Mouse (Mus musculus) forebrain, embryonic 16.5 days (tissue): ENCODE measurements around the gene Gigyf1. TPM values are rescaled to one million over a fixed set of nuclear protein-coding genes. Genes with fewer than 3 reads are reported as not detected.

Source experiments
- ATAC-seq: fragments of 200-750 bp; cut with Nextera tagmentation; 2 replicates; pipeline ENCODE4 v1.8.0; 2017; ENCODE audit warnings: mild to moderate bottlenecking, moderate library complexity
- H3K27ac ChIP-seq: fragments of 300-500 bp; sonication (generic); 2 replicates; pipeline ENCODE4 v1.5.1; 2014; ENCODE audit warnings: low read length, control low read depth
- H3K27me3 ChIP-seq: fragments of 300-500 bp; sonication (generic); replicated peaks from 2 replicates; pipeline ENCODE4 v1.6.1; 2014; ENCODE audit warnings: low read length; ENCODE audit not compliant: control insufficient read depth, insufficient read depth
- H3K36me3 ChIP-seq: fragments of 300-500 bp; sonication (generic); 2 replicates; pipeline ENCODE4 v1.6.1; 2014; ENCODE audit not compliant: control insufficient read depth, insufficient read depth
- H3K4me1 ChIP-seq: fragments of 300-500 bp; sonication (generic); replicated peaks from 2 replicates; pipeline ENCODE4 v1.6.1; 2014; ENCODE audit warnings: low read length; ENCODE audit not compliant: control insufficient read depth, insufficient read depth
- H3K4me2 ChIP-seq: fragments of 300-500 bp; sonication (generic); 2 replicates; pipeline ENCODE4 v1.6.1; 2014; ENCODE audit warnings: mild to moderate bottlenecking, low read length, control low read depth
- H3K4me3 ChIP-seq: fragments of 300-500 bp; sonication (generic); replicated peaks from 2 replicates; pipeline ENCODE4 v1.5.1; 2014; ENCODE audit warnings: mild to moderate bottlenecking, low read length, control low read depth
- H3K9ac ChIP-seq: fragments of 300-500 bp; sonication (generic); replicated peaks from 2 replicates; pipeline ENCODE4 v1.6.1; 2014; ENCODE audit warnings: low read depth, low read length, control low read depth
- H3K9me3 ChIP-seq: fragments of 300-500 bp; sonication (generic); 2 replicates; pipeline ENCODE4 v1.6.1; 2016; ENCODE audit warnings: low read length; ENCODE audit not compliant: control insufficient read depth
- WGBS: fragments of 180-500 bp; shearing (Covaris S2); extraction: QIAGEN DNeasy Blood & Tissue Kit; methylation state at CpG from one replicate; pipeline ENCODE4 v1.1.7; 2014; 5-methylcytosine and 5-hydroxymethylcytosine counted together
- polyA plus RNA-seq: library from polyadenylated mRNA; unstranded; fragments of >200 nt; fragmentation: Nextera tagmentation; extraction: Ambion mirVana; gene quantifications from 2 replicates; pipeline ENCODE4 v1.2.1, GENCODE M21; 2015

The Gigyf1 gene
- polyA plus RNA-seq, 1 experiment from 2014 or later = 20.2 TPM

DNA sequence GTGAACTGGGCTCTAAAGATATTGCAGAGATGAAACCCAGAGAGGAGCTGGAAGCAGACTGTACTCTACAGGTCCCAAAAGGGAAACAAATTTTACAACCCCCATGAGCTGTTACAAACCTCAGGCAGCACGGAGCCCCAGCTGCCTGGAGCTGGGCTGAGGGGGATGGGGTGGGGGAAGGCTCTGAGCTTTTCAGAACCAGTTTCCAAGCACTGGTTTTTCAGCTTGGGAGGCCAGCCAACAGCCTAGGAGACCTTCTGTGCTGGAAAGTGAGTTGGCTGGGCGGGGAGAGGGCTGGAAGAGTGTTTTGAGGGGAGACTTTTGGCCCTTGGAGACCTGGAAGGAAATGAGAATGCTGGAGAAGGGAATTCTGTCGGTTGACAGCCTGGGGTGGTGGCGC lies 26.8 kb upstream of the Gigyf1 start:
- H3K9ac ChIP-seq = no peak overlapping the region
- no peak overlapping the region for H3K4me3 ChIP-seq
- no peak overlapping the region for H3K27ac ChIP-seq
- H3K4me2 ChIP-seq = no peak overlapping the region
- WGBS = 53% methylated on average over 4 of the region's 4 CpGs
- ATAC-seq = no peak
- no peaks in the 10 kb centered on the region for H3K4me1 ChIP-seq
- no peaks in the 10 kb centered on the region for H3K27me3 ChIP-seq
- H3K9me3 ChIP-seq = no peaks in the 10 kb centered on the region
- no peaks in the 10 kb centered on the region for H3K36me3 ChIP-seq

DNA sequence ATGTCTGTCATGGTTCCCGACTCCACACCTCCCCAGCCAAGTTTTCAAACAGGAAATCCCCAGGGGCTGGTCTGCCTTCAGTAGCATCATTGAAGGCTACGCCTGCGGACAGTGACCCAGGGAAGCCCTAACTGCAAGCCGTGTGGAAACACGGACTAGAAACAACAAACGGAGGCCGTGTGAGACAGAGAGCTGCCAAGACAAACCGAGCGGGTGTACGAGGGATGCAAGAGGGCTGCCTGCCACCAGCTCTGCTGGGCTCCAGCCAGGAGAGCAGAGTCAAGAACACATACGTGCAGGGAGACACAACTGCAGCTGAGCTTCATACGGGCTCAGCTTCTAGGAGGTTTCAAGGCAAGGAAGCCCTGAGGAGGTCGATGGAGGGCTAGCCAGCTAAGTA lies 24.5 kb upstream of the Gigyf1 start:
- Histone ChIP-seq H3K9me3 (no peaks in the 10 kb centered on the region), H3K4me2 (no peak overlapping the region; the same call in 1 of the 2 replicates), H3K9ac (no peak overlapping the region), H3K27ac (no peak overlapping the region), H3K36me3 (no peaks in the 10 kb centered on the region), H3K27me3 (no peaks in the 10 kb centered on the region), H3K4me3 (no peak overlapping the region), H3K4me1 (no peaks in the 10 kb centered on the region)
- WGBS = 77% methylated on average over 13 of the region's 13 CpGs
- no peak for ATAC-seq

DNA sequence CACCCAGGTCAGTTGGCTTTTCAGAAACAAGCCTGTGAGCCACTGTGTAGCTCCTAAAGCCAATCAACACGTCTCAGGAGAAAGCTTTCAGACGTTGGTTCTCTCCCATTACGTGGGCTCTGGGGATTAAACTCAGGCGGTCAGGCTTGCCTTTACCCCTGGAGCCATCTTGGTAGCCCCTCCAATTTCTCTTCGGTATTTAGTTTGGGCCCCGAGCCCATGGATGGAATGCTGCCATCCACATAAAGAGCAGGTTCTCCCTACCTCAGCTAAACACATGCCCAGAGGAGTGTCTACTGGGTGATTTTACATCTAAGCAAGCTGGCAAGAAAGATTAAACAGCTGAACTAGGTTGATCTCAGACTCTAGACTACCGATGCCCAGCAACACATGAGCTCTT lies 18.2 kb upstream of the Gigyf1 start:
- Histone ChIP-seq H3K4me3 (no peak overlapping the region), H3K4me2 (no peak overlapping the region), H3K27ac (no peak overlapping the region), H3K36me3 (no peaks in the 10 kb centered on the region), H3K9ac (no peak overlapping the region), H3K4me1 (peaks cover 14% of the 10 kb centered on the region), H3K27me3 (no peaks in the 10 kb centered on the region), H3K9me3 (no peaks in the 10 kb centered on the region)
- 91% methylated on average over 7 of the region's 7 CpGs for WGBS
- no peak for ATAC-seq

DNA sequence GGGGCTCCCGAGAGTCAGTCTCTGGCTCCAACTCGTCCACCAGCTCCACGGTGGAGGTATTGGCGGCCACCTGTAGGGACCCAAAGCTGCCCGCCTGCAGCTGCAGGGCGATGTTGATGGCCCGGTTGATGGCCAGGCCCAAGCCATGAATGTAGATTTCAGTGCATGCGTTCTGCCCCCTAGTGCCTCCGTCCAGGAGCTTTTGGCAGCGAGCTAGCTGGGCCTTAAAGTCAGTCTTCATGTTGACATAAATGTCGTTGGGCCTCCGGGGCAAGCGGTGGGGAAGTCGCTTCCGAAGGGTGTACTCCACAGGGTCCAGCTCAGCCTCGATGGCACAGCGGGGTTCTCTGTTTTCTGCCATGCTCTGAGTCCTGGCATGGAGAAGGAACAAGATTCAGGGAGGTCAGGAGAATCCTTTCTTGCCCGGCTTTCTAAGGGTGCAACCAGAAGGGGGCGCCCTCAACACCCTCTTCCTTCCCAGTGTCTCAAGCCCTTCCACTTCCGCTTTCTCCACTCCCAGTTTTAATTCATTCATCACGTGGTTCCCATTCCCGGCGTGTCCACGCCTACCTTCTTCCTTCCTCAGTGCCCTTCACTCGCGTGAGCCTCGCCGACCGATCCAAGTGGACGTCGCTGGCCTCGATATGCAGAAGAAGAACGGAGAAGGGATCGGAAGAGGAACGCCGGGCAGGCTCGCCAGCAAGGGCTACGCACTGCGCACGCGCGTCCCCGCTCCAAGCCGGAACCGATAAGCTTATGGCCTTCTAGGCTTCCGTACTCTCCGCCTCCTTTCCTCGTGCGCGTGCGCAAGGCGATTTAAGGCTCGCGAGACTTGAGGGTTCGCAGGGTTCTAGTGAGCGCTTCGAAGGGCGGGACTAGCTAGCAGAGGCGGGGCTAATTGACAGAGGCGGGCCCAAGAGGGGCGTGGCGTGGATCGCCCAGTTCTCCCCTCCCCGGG lies 16.4 kb upstream of the Gigyf1 start, which contains the start of gene Pop7:
TSS of gene Pop7 (minus strand) at position 810 of the 958 bp plus-strand sequence.
- peak within 1 kb of the TSS; percentile 88 for H3K9ac ChIP-seq
- no peaks in the 10 kb centered on the region for H3K9me3 ChIP-seq
- peak within 1 kb of the TSS; percentile 99 for H3K27ac ChIP-seq
- H3K4me2 ChIP-seq = peak within 1 kb of the TSS; percentile 94
- peaks cover 14% of the 10 kb centered on the region for H3K4me1 ChIP-seq
- H3K27me3 ChIP-seq = peaks cover 2% of the 10 kb centered on the region; the same call in 1 of the 2 replicates
- ATAC-seq = peak; percentile 95
- H3K36me3 ChIP-seq = no peaks in the 10 kb centered on the region
- 2% methylated on average over 64 of the region's 64 CpGs for WGBS
- peak within 1 kb of the TSS; percentile 91 for H3K4me3 ChIP-seq

DNA sequence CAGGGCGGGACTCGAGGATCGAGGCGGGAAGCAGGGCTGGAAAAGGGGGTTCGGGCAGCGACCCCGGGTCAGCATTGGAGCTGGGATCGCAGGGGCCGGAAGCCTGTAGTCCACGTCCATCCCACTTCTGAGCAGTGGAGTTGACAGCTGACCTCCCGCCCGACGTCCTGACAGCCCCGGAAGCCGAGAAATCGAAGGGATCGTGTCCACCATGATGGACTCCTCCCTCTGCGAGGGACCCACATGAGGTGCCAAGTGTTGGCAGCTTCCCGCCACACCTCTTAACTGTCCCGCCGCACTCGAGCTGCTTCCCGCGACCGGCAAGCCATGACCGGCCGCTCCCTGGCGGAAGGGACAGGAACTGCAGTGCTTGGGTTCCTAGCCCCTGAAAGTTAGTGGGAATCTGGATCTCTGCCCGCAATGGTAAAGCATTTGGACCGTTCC lies 15.7 kb upstream of the Gigyf1 start:
- peaks cover 14% of the 10 kb centered on the region for H3K4me1 ChIP-seq
- H3K4me2 ChIP-seq = peak overlapping the region; percentile 62
- H3K27ac ChIP-seq = peak overlapping the region; percentile 99
- under 1% methylated on average over 29 of the region's 30 CpGs for WGBS
- ATAC-seq = peak; percentile 69
- H3K36me3 ChIP-seq = no peaks in the 10 kb centered on the region
- peak overlapping the region; percentile 64 for H3K9ac ChIP-seq
- H3K27me3 ChIP-seq = peaks cover 3% of the 10 kb centered on the region; the same call in 1 of the 2 replicates
- no peaks in the 10 kb centered on the region for H3K9me3 ChIP-seq
- peak overlapping the region; percentile 91 for H3K4me3 ChIP-seq

DNA sequence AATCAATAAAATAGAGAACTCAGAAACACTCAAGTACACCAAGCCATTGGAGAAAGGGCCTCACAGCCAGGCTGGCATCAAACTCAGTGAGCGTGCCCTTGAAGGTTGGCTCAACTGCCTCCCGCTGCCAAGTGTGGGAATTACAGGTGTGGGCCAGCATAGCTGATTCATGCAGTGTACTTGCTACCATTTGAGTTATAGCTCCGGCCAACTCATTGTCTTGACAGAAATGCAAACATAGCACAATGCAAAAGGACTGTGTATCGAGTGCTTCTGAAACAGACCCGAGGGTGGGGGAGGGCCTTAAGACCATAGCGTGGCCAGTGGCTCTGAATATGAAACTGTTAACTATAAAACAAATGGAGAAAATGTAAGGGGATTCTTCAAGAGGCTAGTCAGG lies 14.3 kb upstream of the Gigyf1 start:
- Histone ChIP-seq H3K4me1 (peaks cover 14% of the 10 kb centered on the region), H3K9ac (no peak overlapping the region), H3K27me3 (peaks cover 3% of the 10 kb centered on the region; the same call in 1 of the 2 replicates), H3K27ac (no peak overlapping the region), H3K4me3 (no peak overlapping the region), H3K36me3 (no peaks in the 10 kb centered on the region), H3K9me3 (no peaks in the 10 kb centered on the region), H3K4me2 (no peak overlapping the region)
- ATAC-seq = no peak
- 74% methylated on average over 6 of the region's 6 CpGs for WGBS

DNA sequence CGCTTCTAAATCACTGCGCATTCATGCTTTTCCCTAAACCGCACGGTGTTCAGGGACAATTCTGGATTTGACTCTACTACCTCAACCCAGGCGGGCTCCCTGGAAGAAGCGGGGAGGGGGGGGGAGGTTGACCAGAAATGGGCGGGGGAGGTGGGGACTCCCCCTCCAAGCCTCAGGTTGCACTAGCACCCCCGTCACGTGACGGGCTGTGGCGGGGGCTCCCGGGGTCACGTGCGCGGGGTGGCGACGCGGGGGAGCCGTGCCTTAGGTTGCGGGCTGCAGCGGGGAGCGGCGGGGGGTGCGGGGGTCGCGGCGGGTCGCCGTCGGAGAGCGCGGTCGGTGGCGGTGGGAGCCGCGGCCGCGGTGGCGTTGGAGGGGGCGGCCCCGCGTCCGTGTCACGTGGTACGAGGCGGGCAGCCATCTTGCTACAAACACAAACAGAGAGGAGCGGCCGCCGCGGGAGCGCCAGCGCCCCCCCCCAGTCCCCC lies 8.3 kb upstream of the Gigyf1 start:
- under 1% methylated on average over 26 of the region's 52 CpGs for WGBS
- H3K9me3 ChIP-seq = no peaks in the 10 kb centered on the region
- peaks cover 41% of the 10 kb centered on the region for H3K4me1 ChIP-seq
- peak overlapping the region; percentile 85 for H3K27ac ChIP-seq
- peaks cover 3% of the 10 kb centered on the region; the same call in 1 of the 2 replicates for H3K27me3 ChIP-seq
- no peaks in the 10 kb centered on the region for H3K36me3 ChIP-seq
- ATAC-seq = peak; percentile 74
- H3K9ac ChIP-seq = peak overlapping the region; percentile 78
- peak overlapping the region; percentile 57 for H3K4me3 ChIP-seq
- H3K4me2 ChIP-seq = peak overlapping the region; percentile 47

DNA sequence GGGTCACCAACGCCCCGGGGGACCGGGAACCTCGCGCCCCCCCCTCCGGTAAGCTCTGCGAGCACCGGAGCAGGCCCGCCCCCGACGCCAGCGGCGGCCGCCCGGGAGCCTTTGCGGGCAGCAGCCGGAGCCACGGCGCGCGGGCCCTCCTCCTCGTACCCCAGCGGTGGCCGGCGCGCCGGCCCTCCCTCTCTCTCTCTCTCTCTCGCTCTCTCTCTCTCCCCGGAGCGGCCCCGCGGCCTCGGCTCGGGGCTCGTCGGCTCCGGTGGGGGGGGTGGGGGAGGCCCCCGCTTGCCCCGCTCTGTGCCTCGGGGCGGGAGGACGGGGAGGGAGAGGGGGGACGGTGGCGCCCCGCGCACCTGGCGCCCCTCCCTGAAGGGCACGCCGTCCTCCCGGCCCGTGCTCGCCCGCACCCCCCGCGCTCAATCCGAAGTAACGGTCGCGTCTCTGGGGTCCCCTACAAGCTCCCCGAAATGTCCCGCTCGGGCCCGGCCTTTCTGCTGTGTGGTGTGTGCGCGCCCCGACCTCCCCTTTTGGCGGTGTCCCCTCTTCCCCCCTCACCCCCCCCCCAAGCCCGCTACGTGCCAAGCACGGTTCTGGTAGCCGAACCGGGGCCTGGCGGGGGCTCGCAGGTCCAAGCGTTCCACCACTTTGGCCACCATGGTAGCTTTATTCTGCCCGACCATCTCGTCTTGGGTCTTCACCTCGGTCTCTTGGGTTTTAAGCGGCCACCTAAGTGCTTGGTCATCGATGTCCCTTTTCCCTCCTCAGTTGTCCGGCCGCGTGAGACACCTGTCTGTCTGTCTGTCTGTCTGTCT lies 7.6 kb upstream of the Gigyf1 start:
- Histone ChIP-seq H3K36me3 (no peaks in the 10 kb centered on the region), H3K4me2 (peak overlapping the region; percentile 87), H3K27me3 (peaks cover 3% of the 10 kb centered on the region; the same call in 1 of the 2 replicates), H3K4me3 (peak overlapping the region; percentile 57), H3K9ac (peak overlapping the region; percentile 78), H3K9me3 (no peaks in the 10 kb centered on the region), H3K27ac (peak overlapping the region; percentile 85), H3K4me1 (peaks cover 41% of the 10 kb centered on the region)
- ATAC-seq = peak; percentile 58
- WGBS = under 1% methylated on average over 34 of the region's 83 CpGs
